ENCODE assay signal across 8 mouse cellular contexts in genomic region chr15:99649067-99649761, GRCm38 (mm10). TPM values are rescaled to one million over a fixed set of nuclear protein-coding genes. Genes with fewer than 3 reads are reported as not detected.
DNase-seq lines count a peak whose midpoint lies in the region; ATAC-seq and TF ChIP-seq lines count a peak whose summit lies in the region.

No protein-coding gene starts in this region.

- no peaks in the 10 kb centered on the region for H3K36me3 ChIP-seq in lung, postnatal 0 days (ENCODE audit: insufficient read depth, low read length)
- no peaks in the 10 kb centered on the region for H3K36me3 ChIP-seq in forebrain, embryonic 11.5 days (ENCODE audit: control insufficient read depth, insufficient read depth, low read length)
- no peaks in the 10 kb centered on the region for H3K36me3 ChIP-seq in limb, embryonic 11.5 days (ENCODE audit: control insufficient read depth, insufficient read depth, low read length)
- no peaks in the 10 kb centered on the region for H3K36me3 ChIP-seq in neural tube, embryonic 15.5 days

- peak; percentile 65 for DNase-seq in lung, postnatal 0 days (ENCODE audit: low spot score)
- no peak for DNase-seq in lung, adult 2 months
- no peak for DNase-seq in forebrain, embryonic 11.5 days (ENCODE audit: low spot score)
- DNase-seq in limb, embryonic 11.5 days (ENCODE audit: low spot score) = no peak
- DNase-seq in c-Kit-positive CD71-positive TER-119-positive erythroid progenitor cells, embryonic 14.5 days (ENCODE audit: low spot score) = no peak
- DNase-seq in MN1 (ENCODE audit: low spot score) = no peak

- H3K4me1 ChIP-seq in lung, postnatal 0 days (ENCODE audit: insufficient read depth, low read depth, low read length) = peaks cover 25% of the 10 kb centered on the region
- no peaks in the 10 kb centered on the region for H3K4me1 ChIP-seq in lung, adult 2 months (ENCODE audit: control insufficient read depth, insufficient read depth, low read length)
- peaks cover 25% of the 10 kb centered on the region for H3K4me1 ChIP-seq in forebrain, embryonic 11.5 days (replicated peaks; ENCODE audit: control insufficient read depth, insufficient read depth, low read length)
- peaks cover 33% of the 10 kb centered on the region for H3K4me1 ChIP-seq in limb, embryonic 11.5 days (ENCODE audit: control insufficient read depth, insufficient read depth, low read length)
- H3K4me1 ChIP-seq in neural tube, embryonic 15.5 days = peaks cover 78% of the 10 kb centered on the region

- 0 out of 2 replicates have a peak, but pooled peaks cover 3% of the 10 kb centered on the region for H3K27me3 ChIP-seq in lung, postnatal 0 days (replicated peaks; ENCODE audit: insufficient read depth, low read length)
- H3K27me3 ChIP-seq in forebrain, embryonic 11.5 days (ENCODE audit: control insufficient read depth, insufficient read depth, low read length) = peaks cover 9% of the 10 kb centered on the region
- H3K27me3 ChIP-seq in limb, embryonic 11.5 days (ENCODE audit: control insufficient read depth, insufficient read depth, low read length) = peaks cover 13% of the 10 kb centered on the region
- H3K27me3 ChIP-seq in neural tube, embryonic 15.5 days (replicated peaks) = no peaks in the 10 kb centered on the region

- peak; percentile 36 for ATAC-seq in lung, postnatal 0 days
- ATAC-seq in forebrain, embryonic 11.5 days (replicated peaks; ENCODE audit: low FRiP score) = no peak
- ATAC-seq in limb, embryonic 11.5 days (ENCODE audit: insufficient number of reproducible peaks, low FRiP score, low TSS enrichment, low read depth) = no peak
- no peak for ATAC-seq in neural tube, embryonic 15.5 days (ENCODE audit: low FRiP score)
- ATAC-seq in megakaryocyte-erythroid progenitor cell, adult 5-6 weeks (replicated peaks; ENCODE audit: low FRiP score, low TSS enrichment, poor library complexity, severe bottlenecking) = no peak

- H3K9ac ChIP-seq in lung, postnatal 0 days (replicated peaks; ENCODE audit: low read depth) = no peak overlapping the region
- peak overlapping the region; percentile 41; the same call in 1 of the 2 replicates for H3K9ac ChIP-seq in forebrain, embryonic 11.5 days (ENCODE audit: low read length)
- no peak overlapping the region for H3K9ac ChIP-seq in limb, embryonic 11.5 days (ENCODE audit: low read length)
- no peak overlapping the region for H3K9ac ChIP-seq in neural tube, embryonic 15.5 days (replicated peaks)

- TF ChIP-seq CTCF in lung, postnatal 0 days (IDR thresholded peaks at IDR 0.05) = no peak
- TF ChIP-seq CTCF in lung, adult 2 months (IDR thresholded peaks at IDR 0.05; ENCODE audit: insufficient read depth, low read length) = no peak

- 0 out of 2 replicates have a peak overlapping the region, but pooled peaks have one; percentile 1 for H3K4me3 ChIP-seq in lung, postnatal 0 days (ENCODE audit: low read depth, low read length)
- H3K4me3 ChIP-seq in lung, adult 2 months (replicated peaks; ENCODE audit: extremely low read depth, low read depth, low read length) = no peak overlapping the region
- H3K4me3 ChIP-seq in forebrain, embryonic 11.5 days (ENCODE audit: low read depth, low read length) = peak overlapping the region; percentile 89
- no peak overlapping the region for H3K4me3 ChIP-seq in limb, embryonic 11.5 days (ENCODE audit: low read depth, low read length)
- no peak overlapping the region for H3K4me3 ChIP-seq in neural tube, embryonic 15.5 days (replicated peaks)

- no peak overlapping the region; the same call in 1 of the 2 replicates for H3K4me2 ChIP-seq in lung, postnatal 0 days (replicated peaks; ENCODE audit: low read depth, low read length)
- peak overlapping the region; percentile 73 for H3K4me2 ChIP-seq in forebrain, embryonic 11.5 days (ENCODE audit: low read depth, low read length, severe bottlenecking)
- H3K4me2 ChIP-seq in limb, embryonic 11.5 days (ENCODE audit: low read depth, severe bottlenecking) = peak overlapping the region; percentile 11; the same call in 1 of the 2 replicates
- H3K4me2 ChIP-seq in neural tube, embryonic 15.5 days = peak overlapping the region; percentile 94

- H3K9me3 ChIP-seq in lung, postnatal 0 days (ENCODE audit: low read length) = no peaks in the 10 kb centered on the region
- no peaks in the 10 kb centered on the region for H3K9me3 ChIP-seq in forebrain, embryonic 11.5 days (ENCODE audit: control insufficient read depth, low read length)
- H3K9me3 ChIP-seq in limb, embryonic 11.5 days (ENCODE audit: control insufficient read depth, low read length) = no peaks in the 10 kb centered on the region
- no peaks in the 10 kb centered on the region for H3K9me3 ChIP-seq in neural tube, embryonic 15.5 days (replicated peaks)

- H3K27ac ChIP-seq in lung, postnatal 0 days (ENCODE audit: low read length) = no peak overlapping the region
- no peak overlapping the region for H3K27ac ChIP-seq in forebrain, embryonic 11.5 days (ENCODE audit: low read depth, low read length)
- no peak overlapping the region for H3K27ac ChIP-seq in limb, embryonic 11.5 days (replicated peaks; ENCODE audit: low read depth, low read length)
- peak overlapping the region; percentile 75 for H3K27ac ChIP-seq in neural tube, embryonic 15.5 days (replicated peaks)

- no peak for TF ChIP-seq EP300 in lung, postnatal 0 days (IDR thresholded peaks at IDR 0.05)

- 15% methylated on average over 6 of the region's 6 CpGs for WGBS in lung, postnatal 0 days
- 20% methylated on average over 6 of the region's 6 CpGs for WGBS in lung, adult 2 months
- 50% methylated on average over 6 of the region's 6 CpGs for WGBS in forebrain, embryonic 11.5 days
- 29% methylated on average over 6 of the region's 6 CpGs for WGBS in limb, embryonic 11.5 days
- WGBS in neural tube, embryonic 15.5 days = 16% methylated on average over 6 of the region's 6 CpGs

- no peak for TF ChIP-seq POLR2A in lung, adult 2 months (IDR thresholded peaks at IDR 0.05; ENCODE audit: borderline replicate concordance, extremely low read depth, low read depth, low read length)

RNA-seq across cellular contexts. Expression of gene Racgap1, which starts 2.2 kb away (rescaled TPM):
- 7.5 and 10.9 TPM in 2 replicates for polyA plus RNA-seq in lung, postnatal 0 days (2015; fragmentation: Nextera tagmentation; extraction: Ambion mirVana)
- 2.9 and 4.9 TPM in 2 replicates for polyA plus RNA-seq in lung, adult 2 months (2012; rRNA removed)
- polyA plus RNA-seq in forebrain, embryonic 11.5 days (2014; fragmentation: Nextera tagmentation; extraction: Ambion mirVana) = 201 and 217 TPM in 2 replicates
- polyA plus RNA-seq in limb, embryonic 11.5 days (2014; fragmentation: Nextera tagmentation; extraction: Ambion mirVana) = 108 and 125 TPM in 2 replicates
- 59.4 and 84.9 TPM in 2 replicates for polyA plus RNA-seq in neural tube, embryonic 15.5 days (2015; fragmentation: Nextera tagmentation; extraction: Ambion mirVana)
- 31.1 and 62.5 TPM in 2 replicates for total RNA-seq in megakaryocyte-erythroid progenitor cell, adult 5-6 weeks (2014; fragmentation: Nextera tagmentation)
- 38.5 and 45.9 TPM in 2 replicates for total RNA-seq in megakaryocyte-erythroid progenitor cell, adult 5-6 weeks (2017)

RNA-seq across cellular contexts. Expression of gene Asic1, which starts 21.0 kb away (rescaled TPM):
- 1.3 TPM in 2 replicates for polyA plus RNA-seq in lung, postnatal 0 days (2015; fragmentation: Nextera tagmentation; extraction: Ambion mirVana)
- polyA plus RNA-seq in lung, adult 2 months (2012; rRNA removed) = 0.18 and 0.19 TPM in 2 replicates
- polyA plus RNA-seq in forebrain, embryonic 11.5 days (2014; fragmentation: Nextera tagmentation; extraction: Ambion mirVana) = 3.9 and 5.3 TPM in 2 replicates
- polyA plus RNA-seq in limb, embryonic 11.5 days (2014; fragmentation: Nextera tagmentation; extraction: Ambion mirVana) = 0.57 and 0.64 TPM in 2 replicates
- polyA plus RNA-seq in neural tube, embryonic 15.5 days (2015; fragmentation: Nextera tagmentation; extraction: Ambion mirVana) = 59.3 and 68.9 TPM in 2 replicates
- not detected in 2 replicates for total RNA-seq in megakaryocyte-erythroid progenitor cell, adult 5-6 weeks (2014; fragmentation: Nextera tagmentation)
- total RNA-seq in megakaryocyte-erythroid progenitor cell, adult 5-6 weeks (2017) = 0.33 TPM in 1 of 2 replicates, not detected in the other

RNA-seq across cellular contexts. Expression of gene Aqp6, which starts 48.0 kb away (rescaled TPM):
- not detected in 2 replicates for polyA plus RNA-seq in lung, postnatal 0 days (2015; fragmentation: Nextera tagmentation; extraction: Ambion mirVana)
- polyA plus RNA-seq in lung, adult 2 months (2012; rRNA removed) = not detected in 2 replicates
- not detected in 2 replicates for polyA plus RNA-seq in forebrain, embryonic 11.5 days (2014; fragmentation: Nextera tagmentation; extraction: Ambion mirVana)
- polyA plus RNA-seq in limb, embryonic 11.5 days (2014; fragmentation: Nextera tagmentation; extraction: Ambion mirVana) = not detected in 2 replicates
- polyA plus RNA-seq in neural tube, embryonic 15.5 days (2015; fragmentation: Nextera tagmentation; extraction: Ambion mirVana) = 0.64 and 0.72 TPM in 2 replicates
- not detected in 2 replicates for total RNA-seq in megakaryocyte-erythroid progenitor cell, adult 5-6 weeks (2014; fragmentation: Nextera tagmentation)
- total RNA-seq in megakaryocyte-erythroid progenitor cell, adult 5-6 weeks (2017) = not detected in 2 replicates

RNA-seq across cellular contexts. Expression of gene Smarcd1, which starts 52.7 kb away (rescaled TPM):
- 19.7 and 20.4 TPM in 2 replicates for polyA plus RNA-seq in lung, postnatal 0 days (2015; fragmentation: Nextera tagmentation; extraction: Ambion mirVana)
- 30.1 and 38.0 TPM in 2 replicates for polyA plus RNA-seq in lung, adult 2 months (2012; rRNA removed)
- polyA plus RNA-seq in forebrain, embryonic 11.5 days (2014; fragmentation: Nextera tagmentation; extraction: Ambion mirVana) = 134 and 142 TPM in 2 replicates
- polyA plus RNA-seq in limb, embryonic 11.5 days (2014; fragmentation: Nextera tagmentation; extraction: Ambion mirVana) = 80.6 and 83.8 TPM in 2 replicates
- polyA plus RNA-seq in neural tube, embryonic 15.5 days (2015; fragmentation: Nextera tagmentation; extraction: Ambion mirVana) = 80.2 and 91.5 TPM in 2 replicates
- 29.2 and 37.5 TPM in 2 replicates for total RNA-seq in megakaryocyte-erythroid progenitor cell, adult 5-6 weeks (2014; fragmentation: Nextera tagmentation)
- total RNA-seq in megakaryocyte-erythroid progenitor cell, adult 5-6 weeks (2017) = 10.5 and 28.6 TPM in 2 replicates

RNA-seq across cellular contexts. Expression of gene Gm17349, which starts 56.1 kb away (rescaled TPM):
- polyA plus RNA-seq in lung, postnatal 0 days (2015; fragmentation: Nextera tagmentation; extraction: Ambion mirVana) = 3.2 TPM in 1 of 2 replicates, not detected in the other
- polyA plus RNA-seq in lung, adult 2 months (2012; rRNA removed) = 1.0 TPM in 1 of 2 replicates, not detected in the other
- not detected in 2 replicates for polyA plus RNA-seq in forebrain, embryonic 11.5 days (2014; fragmentation: Nextera tagmentation; extraction: Ambion mirVana)
- not detected in 2 replicates for polyA plus RNA-seq in limb, embryonic 11.5 days (2014; fragmentation: Nextera tagmentation; extraction: Ambion mirVana)
- polyA plus RNA-seq in neural tube, embryonic 15.5 days (2015; fragmentation: Nextera tagmentation; extraction: Ambion mirVana) = not detected in 2 replicates
- total RNA-seq in megakaryocyte-erythroid progenitor cell, adult 5-6 weeks (2014; fragmentation: Nextera tagmentation) = not detected in 2 replicates
- not detected in 2 replicates for total RNA-seq in megakaryocyte-erythroid progenitor cell, adult 5-6 weeks (2017)

Comparison
In these comparisons a context has a peak if more than half of its experiments do, and no peak if none do; other contexts are left out.
1. H3K4me3 ChIP-seq: peak in lung, postnatal 0 days (single experiment) and forebrain, embryonic 11.5 days (single experiment); none in lung, adult 2 months (single experiment), limb, embryonic 11.5 days (single experiment) and neural tube, embryonic 15.5 days (single experiment).